Mouse (Mus musculus) megakaryocyte, embryonic 14.5 days (primary cell): ENCODE data around the gene Slc26a8.

Source experiments
- FLI1 ChIP-seq: IDR thresholded peaks from 2 replicates; pipeline ENCODE4 v1.6.1; 2012; ENCODE audit warnings: low read length, inconsistent platforms, mixed read lengths
- GATA1 ChIP-seq: IDR thresholded peaks from 3 replicates; pipeline ENCODE4 v1.6.1; 2012; ENCODE audit warnings: mixed read lengths, low read length, inconsistent platforms, borderline replicate concordance

GRCm38 (mm10) chr17:28701171-28701570 is 11.1 kb upstream of the Slc26a8 start:
- TF ChIP-seq GATA1 (no peak), FLI1 (no peak)
